Mouse (Mus musculus) midbrain, embryonic 14.5 days (tissue): Measurements from ENCODE around the gene Tex48. TPM values are rescaled to one million over a fixed set of nuclear protein-coding genes. Genes with fewer than 3 reads are reported as not detected.

Experiments
- ATAC-seq: fragments of 200-750 bp; cut with Nextera tagmentation; 2 replicates; pipeline ENCODE4 v1.8.0; 2017; ENCODE audit warnings: moderate number of reproducible peaks, moderate library complexity; ENCODE audit not compliant: low FRiP score, low TSS enrichment
- DNase-seq: peaks from one replicate; pipeline ENCODE4 v3.0.0-alpha.2; 2015
- H3K27ac ChIP-seq: fragments of 300-500 bp; sonication (generic); replicated peaks from 2 replicates; pipeline ENCODE4 v1.5.1; 2014; ENCODE audit warnings: mild to moderate bottlenecking, low read depth, low read length, moderate library complexity
- H3K27me3 ChIP-seq: fragments of 300-500 bp; sonication (generic); 2 replicates; pipeline ENCODE4 v1.6.1; 2014; ENCODE audit warnings: low read length, control low read depth, mixed read lengths; ENCODE audit not compliant: control insufficient read depth, insufficient read depth
- H3K36me3 ChIP-seq: fragments of 300-500 bp; sonication (generic); 2 replicates; pipeline ENCODE4 v1.6.1; 2014; ENCODE audit warnings: low read length, control low read depth; ENCODE audit not compliant: control insufficient read depth, insufficient read depth
- H3K4me1 ChIP-seq: fragments of 300-500 bp; sonication (generic); 2 replicates; pipeline ENCODE4 v1.6.1; 2014; ENCODE audit warnings: mild to moderate bottlenecking, antibody characterized with exemption, low read length, control low read depth; ENCODE audit not compliant: control insufficient read depth, insufficient read depth
- H3K4me2 ChIP-seq: fragments of 300-500 bp; sonication (generic); 2 replicates; pipeline ENCODE4 v1.6.1; 2014; ENCODE audit warnings: mild to moderate bottlenecking, low read length, moderate library complexity
- H3K4me3 ChIP-seq: fragments of 300-500 bp; sonication (generic); replicated peaks from 2 replicates; pipeline ENCODE4 v1.5.1; 2014; ENCODE audit warnings: low read depth, low read length
- H3K9ac ChIP-seq: fragments of 300-500 bp; sonication (generic); replicated peaks from 2 replicates; pipeline ENCODE4 v1.6.1; 2014; ENCODE audit warnings: mild to moderate bottlenecking, low read length, moderate library complexity
- H3K9me3 ChIP-seq: fragments of 300-500 bp; sonication (generic); 2 replicates; pipeline ENCODE4 v1.6.1; 2016; ENCODE audit warnings: low read length, control low read depth, mixed read lengths; ENCODE audit not compliant: control insufficient read depth
- WGBS: fragments of 180-500 bp; shearing (Covaris S2); extraction: QIAGEN DNeasy Blood & Tissue Kit; methylation state at CpG from one replicate; pipeline ENCODE4 v1.1.7; 2014; 5-methylcytosine and 5-hydroxymethylcytosine counted together
- polyA plus RNA-seq: library from polyadenylated mRNA; unstranded; fragments of >200 nt; fragmentation: Nextera tagmentation; extraction: Ambion mirVana; gene quantifications from 2 replicates; pipeline ENCODE4 v1.2.1, GENCODE M21; 2014

Gene Tex48
- polyA plus RNA-seq, 1 experiment from 2014 or later = not detected

DNA sequence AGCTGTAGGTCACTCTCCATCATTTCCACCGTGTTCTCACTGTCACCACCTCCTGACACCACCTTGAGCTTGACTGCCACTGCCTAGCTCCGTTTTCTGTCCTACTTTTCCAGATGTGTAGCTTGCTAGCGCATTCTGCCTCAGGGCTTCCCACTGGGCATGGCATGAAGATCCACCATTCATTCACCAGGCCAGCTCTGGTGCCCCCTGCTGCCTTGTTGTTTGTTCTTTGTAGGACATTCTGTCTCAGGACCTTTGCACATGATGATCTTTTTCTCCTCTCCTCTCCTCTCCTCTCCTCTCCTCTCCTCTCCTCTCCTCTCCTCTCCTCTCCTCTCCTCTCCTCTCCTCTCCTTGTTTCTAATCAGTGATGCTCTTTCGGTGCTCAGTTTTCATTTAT lies 59.5 kb downstream of the Tex48 start:
- no peak overlapping the region for H3K4me2 ChIP-seq
- H3K4me1 ChIP-seq = peaks cover 9% of the 10 kb centered on the region; the same call in 1 of the 2 replicates
- no peaks in the 10 kb centered on the region for H3K36me3 ChIP-seq
- 88% methylated on average over 4 of the region's 4 CpGs for WGBS
- no peaks in the 10 kb centered on the region for H3K9me3 ChIP-seq
- ATAC-seq = no peak
- no peaks in the 10 kb centered on the region for H3K27me3 ChIP-seq
- no peak overlapping the region for H3K4me3 ChIP-seq
- no peak for DNase-seq
- H3K9ac ChIP-seq = no peak overlapping the region
- H3K27ac ChIP-seq = no peak overlapping the region

DNA sequence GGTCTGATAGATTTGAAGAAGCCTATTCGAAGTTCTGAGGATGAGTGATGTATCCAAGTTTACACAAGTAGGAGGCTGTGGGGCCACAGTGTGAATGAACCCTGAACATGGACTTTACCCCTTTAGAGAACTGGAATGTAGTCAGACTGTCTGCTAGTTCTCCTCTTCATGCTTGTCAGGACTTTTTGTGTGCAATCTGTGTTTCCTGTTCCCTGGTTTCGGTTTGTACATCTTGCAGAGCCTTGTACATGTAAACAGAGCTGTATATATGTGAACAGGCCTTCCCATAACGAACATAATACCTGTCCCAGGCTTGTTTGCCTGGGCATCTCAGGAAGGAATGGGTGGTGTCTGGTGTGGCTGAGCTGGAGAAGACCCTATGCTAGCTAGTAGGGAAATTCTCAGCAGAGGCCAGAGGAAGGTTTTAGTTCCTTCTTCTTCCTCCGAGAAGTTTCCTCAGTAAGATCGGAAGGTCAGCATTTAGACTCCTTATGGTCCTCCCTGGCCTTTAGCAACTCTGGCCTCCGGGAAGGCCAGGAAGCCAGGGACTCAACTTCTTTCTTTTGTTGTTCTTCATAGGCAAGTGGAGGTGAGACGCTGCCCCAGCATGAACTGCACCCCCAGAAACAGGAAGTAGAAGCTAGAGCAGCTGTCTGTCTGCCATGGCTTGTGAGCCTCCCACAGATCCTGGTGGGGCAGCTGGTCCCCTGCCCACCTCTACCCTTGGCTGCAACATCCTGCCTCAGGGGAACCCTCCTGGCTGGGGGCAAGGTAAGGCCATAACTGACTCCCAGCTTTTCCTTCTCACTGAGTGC lies 60.2 kb downstream of the Tex48 start:
- DNase-seq = no peak
- no peak overlapping the region for H3K9ac ChIP-seq
- WGBS = 86% methylated on average over 7 of the region's 7 CpGs

DNA sequence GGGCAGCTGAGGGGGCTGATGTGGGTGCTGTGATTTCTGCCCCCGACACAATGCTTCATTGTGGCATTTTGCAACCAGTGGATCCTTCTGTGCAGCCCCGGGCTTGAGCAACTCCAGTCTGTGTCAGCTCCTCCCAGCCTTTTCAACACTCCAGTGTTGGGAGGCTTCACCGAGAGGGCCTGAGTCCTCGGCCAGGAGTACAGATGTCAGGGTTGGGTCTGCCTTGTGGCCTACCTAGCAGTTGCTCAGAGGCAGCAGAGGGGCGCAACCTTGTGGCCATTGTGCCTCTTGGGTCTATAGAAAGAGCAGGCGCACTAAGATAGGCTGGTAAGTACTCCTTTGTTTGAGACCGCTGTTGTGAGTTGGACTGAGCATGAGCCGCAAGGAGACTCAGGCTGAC lies 62.1 kb downstream of the Tex48 start:
- WGBS = 49% methylated on average over 8 of the region's 8 CpGs
- ATAC-seq (no peak), DNase-seq (no peak)
- Histone ChIP-seq H3K4me1 (peaks cover 9% of the 10 kb centered on the region), H3K4me2 (no peak overlapping the region), H3K27ac (no peak overlapping the region), H3K4me3 (no peak overlapping the region), H3K36me3 (0 out of 2 replicates have a peak, but pooled peaks cover 6% of the 10 kb centered on the region), H3K27me3 (no peaks in the 10 kb centered on the region), H3K9me3 (no peaks in the 10 kb centered on the region), H3K9ac (no peak overlapping the region)

More for the DNA sequence above, 60.2 kb downstream of the Tex48 start:
- Histone ChIP-seq H3K4me1 (peaks cover 9% of the 10 kb centered on the region), H3K36me3 (no peaks in the 10 kb centered on the region), H3K4me3 (no peak overlapping the region), H3K27me3 (no peaks in the 10 kb centered on the region), H3K4me2 (no peak overlapping the region), H3K27ac (no peak overlapping the region), H3K9me3 (no peaks in the 10 kb centered on the region)
- ATAC-seq = no peak

DNA sequence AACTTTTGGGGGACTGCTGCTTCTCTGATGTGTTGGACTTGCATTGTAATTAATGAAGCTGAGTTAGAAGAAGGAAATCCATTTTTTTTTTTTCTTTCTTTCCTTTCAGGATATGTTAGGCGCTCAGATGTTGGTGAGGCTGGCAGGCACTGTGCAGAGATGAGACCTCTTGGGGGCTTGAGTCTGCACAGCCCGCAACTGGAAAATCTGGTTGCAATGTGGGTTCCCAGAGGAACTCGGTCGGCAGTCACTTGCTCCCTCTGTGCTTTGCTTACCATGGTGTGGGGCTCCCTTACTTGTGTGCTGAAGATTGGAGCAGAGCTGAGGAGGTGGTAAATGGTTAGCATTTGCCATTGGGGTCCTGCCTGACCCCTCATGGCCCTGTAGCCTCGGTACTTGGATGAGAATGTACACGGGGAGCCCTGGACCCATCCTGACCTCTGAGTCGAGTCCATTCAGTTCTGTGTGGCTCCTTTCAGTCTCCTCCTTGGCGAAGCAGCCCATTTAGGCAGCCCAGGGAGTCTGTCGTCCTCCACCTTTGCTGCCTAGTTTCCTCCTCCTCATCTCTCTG lies 63.0 kb downstream of the Tex48 start:
- 38% methylated on average over 9 of the region's 9 CpGs for WGBS
- Histone ChIP-seq H3K9me3 (no peaks in the 10 kb centered on the region), H3K27ac (0 out of 2 replicates have a peak overlapping the region, but pooled peaks have one; percentile 13), H3K9ac (peak overlapping the region; percentile 76; the same call in 1 of the 2 replicates), H3K4me3 (peak overlapping the region; percentile 65), H3K4me1 (peaks cover 9% of the 10 kb centered on the region), H3K27me3 (no peaks in the 10 kb centered on the region), H3K36me3 (0 out of 2 replicates have a peak, but pooled peaks cover 8% of the 10 kb centered on the region), H3K4me2 (peak overlapping the region; percentile 93)
- ATAC-seq (no peak), DNase-seq (no peak)

DNA sequence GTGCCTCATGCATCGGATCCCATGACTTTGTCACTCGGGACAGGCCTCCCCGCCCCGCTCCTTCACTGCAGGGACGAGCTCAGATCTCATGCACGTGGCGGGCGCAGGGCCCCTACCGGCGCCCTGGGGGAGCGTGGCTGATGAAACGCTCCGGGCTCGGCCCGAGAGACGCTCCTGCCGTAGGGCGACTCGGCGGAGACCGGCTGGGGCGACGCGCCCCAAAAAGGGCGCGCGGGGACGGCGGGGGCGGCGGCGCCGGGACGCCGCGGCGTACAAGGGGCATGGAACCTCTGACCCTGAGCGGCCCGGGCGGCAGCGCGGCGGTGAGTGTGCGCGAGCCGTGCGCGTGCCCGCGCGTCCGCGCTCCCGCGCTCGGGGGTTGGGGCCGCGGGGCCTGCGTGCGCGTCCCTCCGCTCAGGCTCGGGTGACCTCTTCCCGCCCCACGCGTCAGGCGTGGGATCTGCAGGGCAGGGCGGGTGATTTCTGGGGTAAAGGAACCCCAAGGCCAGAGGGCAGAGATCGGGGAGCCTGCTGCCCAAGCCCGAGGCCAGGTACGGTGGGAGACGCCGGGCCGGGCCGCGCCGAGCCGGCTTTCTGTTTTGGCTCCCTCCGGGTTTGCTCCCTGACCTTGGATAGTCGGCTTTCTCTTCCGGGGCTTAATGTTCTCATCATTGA lies 63.7 kb downstream of the Tex48 start, which contains the start of gene Tmem268:
Gene Tmem268, plus strand, starts transcription at position 375 of the 675 bp plus-strand sequence.
- no peaks in the 10 kb centered on the region for H3K9me3 ChIP-seq
- H3K4me3 ChIP-seq = peak within 1 kb of the TSS; percentile 65
- H3K4me1 ChIP-seq = peaks cover 12% of the 10 kb centered on the region
- under 1% methylated on average over 81 of the region's 81 CpGs for WGBS
- DNase-seq = peak; percentile 84
- ATAC-seq = peak; percentile 78
- 0 out of 2 replicates have a peak, but pooled peaks cover 8% of the 10 kb centered on the region for H3K36me3 ChIP-seq
- peak within 1 kb of the TSS; percentile 76 for H3K9ac ChIP-seq
- no peaks in the 10 kb centered on the region for H3K27me3 ChIP-seq
- H3K27ac ChIP-seq = 0 out of 2 replicates have a peak within 1 kb of the TSS, but pooled peaks have one; percentile 13
- H3K4me2 ChIP-seq = peak within 1 kb of the TSS; percentile 93

DNA sequence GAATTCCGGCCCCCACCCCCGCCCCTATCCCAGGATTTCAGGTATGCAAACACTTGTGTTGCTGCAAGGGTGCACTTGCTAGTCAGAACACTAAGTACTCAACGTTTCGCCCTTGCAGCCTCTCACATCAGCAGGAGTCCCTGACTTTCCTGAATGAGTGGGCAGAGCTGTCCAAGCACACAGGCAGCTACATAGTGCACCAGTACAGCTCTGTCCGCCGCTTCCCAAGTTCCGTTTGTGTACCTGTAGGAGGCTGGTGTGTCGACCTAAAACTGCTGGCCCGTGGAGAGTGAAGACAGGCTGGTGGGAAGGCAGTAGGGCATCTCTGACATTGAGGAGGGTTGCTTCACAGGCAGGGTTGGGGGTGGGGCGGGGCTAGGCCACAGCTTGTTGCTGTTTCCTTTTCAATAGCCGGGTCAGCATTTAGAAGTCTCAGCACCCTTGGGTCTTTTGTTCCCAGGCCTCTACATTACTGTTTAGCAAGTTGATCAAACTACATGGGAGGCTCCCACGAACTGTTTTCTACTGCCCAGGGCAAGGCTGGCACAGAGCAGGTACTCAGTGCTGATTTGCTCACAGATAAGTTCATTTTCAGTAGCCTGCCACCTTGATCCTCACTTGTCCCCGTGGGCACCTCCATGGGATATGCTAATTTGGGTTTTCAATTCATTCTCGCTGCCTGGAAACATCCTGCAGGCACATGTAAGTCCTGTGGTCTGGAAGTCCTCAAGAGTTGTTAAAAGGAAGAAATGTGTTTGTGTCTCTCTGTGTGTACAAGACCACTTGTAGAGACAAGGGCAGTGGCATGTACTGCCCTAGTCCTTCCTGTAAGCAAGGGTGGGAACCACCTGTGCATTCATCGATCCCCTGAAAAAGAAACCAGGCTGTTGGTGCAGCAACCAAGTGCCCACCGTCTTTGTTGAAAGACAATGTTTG lies 64.8 kb downstream of the Tex48 start:
- no peaks in the 10 kb centered on the region for H3K9me3 ChIP-seq
- no peak overlapping the region for H3K27ac ChIP-seq
- no peaks in the 10 kb centered on the region for H3K27me3 ChIP-seq
- H3K4me1 ChIP-seq = peaks cover 12% of the 10 kb centered on the region
- WGBS = 23% methylated on average over 16 of the region's 16 CpGs
- no peak overlapping the region for H3K4me3 ChIP-seq
- no peak overlapping the region for H3K9ac ChIP-seq
- peaks cover 16% of the 10 kb centered on the region for H3K36me3 ChIP-seq
- ATAC-seq = no peak
- DNase-seq = no peak
- H3K4me2 ChIP-seq = peak overlapping the region; percentile 93
